Mouse (Mus musculus) embryo, embryonic 10.5 days (tissue): ENCODE data around the gene Fgfr2.
"Not testable (repeated sequence)": the region's sequence is repeated elsewhere in the genome, so short reads cannot be mapped to it uniquely, and the experiment has no call there.

Experiments
- DNase-seq: peaks from one replicate; pipeline ENCODE4 v3.0.0-alpha.2; 2015; ENCODE audit warnings: low spot score

Fgfr2 gene

DNA sequence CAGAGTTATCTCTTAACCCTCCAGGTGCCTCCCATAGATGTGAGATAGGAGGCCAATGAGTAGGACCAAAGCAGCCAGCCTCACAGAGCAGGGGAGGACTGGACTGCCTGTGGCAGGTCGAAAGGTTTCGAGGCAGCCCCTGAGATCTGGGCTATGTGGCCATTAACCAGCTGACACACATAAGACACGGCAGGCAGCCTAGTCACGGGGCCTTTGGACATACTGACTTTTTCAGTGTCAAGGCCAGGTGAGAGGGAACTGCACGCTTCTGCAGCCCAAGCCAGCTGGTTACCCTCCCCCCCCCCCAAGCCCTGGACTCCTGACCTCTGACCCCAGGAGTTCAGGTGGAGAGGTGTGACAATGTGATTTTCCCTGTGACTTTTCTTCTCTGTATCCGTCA, 458.3 kb downstream of the Fgfr2 start:
- DNase-seq = no peak

- DNase-seq = not testable (repeated sequence)
These were observed 460.3 kb downstream of the Fgfr2 start for GRCm38 (mm10) chr7:132662831-132663230.

- DNase-seq = no peak
These were observed 463.5 kb downstream of the Fgfr2 start for GRCm38 (mm10) chr7:132659633-132660032.

- no peak for DNase-seq
These were observed 464.5 kb downstream of the Fgfr2 start for GRCm38 (mm10) chr7:132658688-132659087.

- DNase-seq = peak; percentile 56
These were observed 465.1 kb downstream of the Fgfr2 start for GRCm38 (mm10) chr7:132658058-132658450.

DNA sequence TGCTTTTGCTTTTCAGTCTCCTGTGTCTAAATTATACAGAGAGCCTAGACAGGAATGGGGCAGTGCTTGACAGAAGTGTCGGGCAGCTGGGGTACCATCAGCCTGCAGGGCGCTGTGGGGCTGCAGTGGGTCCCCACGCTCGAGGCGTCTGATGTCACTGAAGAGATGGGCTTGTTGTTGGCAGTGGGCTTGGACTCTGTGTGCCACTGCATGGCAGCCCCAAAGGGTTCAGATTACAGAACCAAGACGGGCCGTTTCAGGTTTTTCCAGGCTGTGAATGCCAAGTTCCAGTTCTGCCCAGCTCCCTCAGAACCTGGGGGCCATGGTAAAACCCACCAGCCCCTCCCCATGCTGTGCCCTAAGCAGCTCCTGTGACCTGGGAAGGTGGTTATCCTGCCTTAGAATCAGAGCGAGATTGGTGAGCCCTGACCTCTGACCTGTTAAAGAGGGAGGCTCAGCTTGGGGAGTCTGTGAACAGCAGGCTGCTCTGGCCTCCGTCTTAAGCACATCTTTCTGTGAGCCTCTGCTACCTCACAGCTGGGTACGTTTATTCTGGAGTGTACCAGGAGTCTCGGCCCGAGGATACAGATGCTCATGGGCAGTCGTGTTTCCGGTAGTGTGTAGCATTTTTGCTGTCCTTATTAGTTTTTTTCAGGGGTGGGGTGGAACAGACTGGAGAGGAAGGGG, 465.6 kb downstream of the Fgfr2 start:
- DNase-seq = peak; percentile 34

DNA sequence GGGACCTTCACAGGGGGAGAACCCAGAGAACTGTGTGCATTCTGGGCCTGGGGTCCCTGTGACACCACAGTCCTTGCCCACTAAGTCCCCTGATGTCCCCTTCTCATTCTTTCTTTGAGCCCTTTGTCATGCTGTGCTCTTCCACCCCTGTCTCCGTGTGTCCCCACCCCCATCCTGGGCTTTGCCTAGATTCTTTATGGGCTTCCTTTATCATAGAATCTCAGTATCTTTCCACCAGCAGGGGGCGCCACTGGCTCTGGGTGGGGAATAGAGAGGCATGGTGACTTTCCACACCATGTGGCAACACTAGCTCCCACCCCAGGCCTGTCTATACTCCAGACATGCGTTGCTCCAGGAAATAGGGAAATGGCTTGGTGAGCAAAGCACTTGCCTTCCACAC, 466.6 kb downstream of the Fgfr2 start:
- peak; percentile 93 for DNase-seq

DNA sequence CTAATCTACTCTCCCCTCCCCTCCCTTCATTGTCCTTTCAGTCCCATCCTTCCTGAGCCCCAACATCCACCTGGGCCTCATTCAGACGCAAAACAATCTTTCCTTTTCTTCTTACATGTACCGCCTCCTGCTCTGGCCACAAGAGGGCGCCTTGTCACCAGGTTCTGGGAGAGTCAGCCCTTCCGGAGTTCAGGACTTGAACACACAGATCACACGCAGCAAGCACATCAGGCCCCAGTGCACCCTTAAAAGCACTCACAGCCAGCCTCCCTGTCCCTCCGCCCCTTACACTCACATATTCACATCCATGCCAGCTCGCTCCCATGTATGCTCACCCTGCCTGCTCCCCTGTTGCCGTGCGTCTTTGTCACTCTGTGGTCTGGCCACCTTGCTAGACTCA, 467.1 kb downstream of the Fgfr2 start:
- peak; percentile 95 for DNase-seq

- DNase-seq = no peak
These were observed 468.7 kb downstream of the Fgfr2 start for GRCm38 (mm10) chr7:132654412-132654811.

GRCm38 (mm10) chr7:132646514-132646913, 476.6 kb downstream of the Fgfr2 start:
- no peak for DNase-seq

DNA sequence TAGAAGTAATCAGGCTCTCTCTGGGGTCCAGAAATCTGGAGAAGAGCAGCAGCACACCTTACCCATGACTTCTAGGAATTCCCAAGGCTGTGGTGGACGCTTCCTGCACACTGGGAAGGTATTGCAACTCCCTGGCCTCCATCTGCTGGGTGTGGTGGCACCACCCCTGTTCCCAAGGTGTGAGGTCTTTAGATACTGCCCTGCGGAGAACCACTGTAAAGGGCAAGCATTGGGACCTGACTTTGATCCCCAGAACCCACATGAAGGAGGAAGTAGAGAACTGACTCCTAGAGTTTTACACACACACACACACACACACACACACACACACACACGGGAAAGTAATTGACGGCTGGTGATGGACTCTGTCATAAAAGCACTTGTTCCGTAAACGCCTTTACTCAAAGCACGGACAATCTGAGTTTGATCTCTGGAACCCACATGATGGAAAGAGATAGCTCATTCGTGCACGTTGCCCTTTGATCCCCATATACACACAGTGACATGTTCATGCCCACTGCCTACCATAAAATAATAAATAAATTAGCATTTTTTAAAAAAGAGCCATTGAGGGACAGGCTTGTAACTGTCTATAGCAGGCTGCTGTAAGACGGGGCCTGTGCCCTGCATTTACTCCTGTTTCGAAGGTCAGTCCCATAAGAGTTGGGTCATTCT, 478.4 kb downstream of the Fgfr2 start:
- DNase-seq = no peak

GRCm38 (mm10) chr7:132641606-132642005, 481.5 kb downstream of the Fgfr2 start:
- DNase-seq = no peak

GRCm38 (mm10) chr7:132640946-132641345, 482.2 kb downstream of the Fgfr2 start:
- DNase-seq = peak; percentile 22

GRCm38 (mm10) chr7:132638446-132639087, 484.6 kb downstream of the Fgfr2 start:
- DNase-seq = peak; percentile 83

GRCm38 (mm10) chr7:132637292-132637691, 485.9 kb downstream of the Fgfr2 start:
- peak; percentile 60 for DNase-seq

DNA sequence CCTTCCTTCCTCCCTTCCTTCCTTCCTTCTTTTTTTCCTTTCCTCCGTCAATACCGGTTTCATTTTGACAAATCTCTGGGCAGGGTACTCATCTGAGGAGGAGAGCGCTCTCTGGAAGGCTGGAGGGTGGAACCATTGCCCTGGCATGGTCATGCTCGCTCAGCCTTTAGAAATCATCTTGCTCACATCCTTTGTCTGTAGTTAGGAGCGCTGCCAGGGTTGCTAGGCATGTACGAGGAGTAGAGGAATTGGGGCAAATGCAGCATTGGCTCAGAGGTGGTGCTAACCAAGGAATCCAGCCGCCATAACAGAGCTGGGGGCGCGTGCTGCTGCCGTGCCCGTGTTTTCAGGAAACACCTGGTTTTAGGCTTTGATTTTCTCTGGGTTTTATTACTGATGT, 491.8 kb downstream of the Fgfr2 start:
- DNase-seq = no peak

DNA sequence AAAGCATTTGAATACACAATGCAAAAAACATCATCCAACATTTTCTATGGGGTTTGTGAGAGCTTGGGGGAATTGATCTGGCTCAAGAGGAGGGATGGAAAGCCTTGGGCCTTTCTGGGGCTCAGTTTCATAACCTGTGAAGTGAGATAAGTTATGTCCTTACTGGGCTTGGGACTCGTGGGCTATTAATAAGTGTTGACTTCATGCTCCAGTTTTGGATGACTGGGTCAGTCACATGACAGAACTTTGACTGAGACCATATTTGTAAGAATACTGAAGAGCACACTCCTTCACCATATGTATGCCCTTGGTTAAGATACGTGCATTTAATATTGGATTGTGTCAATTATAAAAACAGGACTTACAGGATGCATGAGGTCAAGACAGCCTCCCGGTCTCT, 495.7 kb downstream of the Fgfr2 start:
- no peak for DNase-seq

DNA sequence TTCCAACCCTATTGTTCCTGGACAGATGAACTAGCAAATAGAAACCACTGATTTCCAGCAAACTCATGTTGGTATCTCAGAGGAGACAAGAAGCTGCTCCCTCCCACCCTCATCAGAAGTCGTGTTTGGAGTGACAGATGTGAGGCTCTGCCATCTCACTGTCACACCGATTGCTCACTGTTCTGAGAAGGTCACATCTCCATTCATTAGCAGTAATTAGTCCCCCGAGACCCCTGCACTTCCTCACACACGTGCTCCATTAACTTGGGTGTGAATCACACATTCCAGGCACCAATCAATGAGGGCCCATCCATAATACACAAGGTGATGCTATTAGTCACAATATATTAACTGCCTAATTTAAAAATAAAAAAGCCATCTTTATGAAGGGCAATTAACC, 497.0 kb downstream of the Fgfr2 start:
- DNase-seq = no peak

- DNase-seq = no peak
These were observed 499.0 kb downstream of the Fgfr2 start for GRCm38 (mm10) chr7:132624161-132624560.

GRCm38 (mm10) chr7:132619975-132620918, 502.9 kb downstream of the Fgfr2 start:
- DNase-seq = no peak

DNA sequence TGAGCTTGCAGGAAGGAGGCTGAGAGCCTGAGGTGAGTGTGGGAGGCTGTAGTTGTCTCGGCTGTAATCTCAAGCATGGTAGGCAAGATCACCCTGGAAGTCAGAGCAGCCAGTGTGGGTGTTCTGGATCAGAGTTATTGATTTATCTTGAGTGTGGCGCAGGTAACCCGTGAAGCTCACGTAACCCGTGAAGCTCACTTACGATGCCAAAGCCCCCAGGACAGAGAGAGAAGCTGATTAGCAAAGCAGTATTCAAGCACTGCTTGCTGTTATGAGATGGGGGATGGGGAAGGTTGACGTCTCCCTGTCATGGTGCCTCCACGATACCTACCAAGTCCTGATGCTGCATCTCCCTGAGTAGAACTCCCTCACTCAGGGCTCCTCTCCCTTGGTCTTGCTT, 503.6 kb downstream of the Fgfr2 start:
- DNase-seq = no peak

GRCm38 (mm10) chr7:132617021-132617564, 506.1 kb downstream of the Fgfr2 start:
- no peak for DNase-seq
